Mouse (Mus musculus) heart, embryonic 16.5 days (tissue): ENCODE data around the gene Ypel5. TPM values are rescaled to one million over a fixed set of nuclear protein-coding genes. Genes with fewer than 3 reads are reported as not detected.

Experiments used
- ATAC-seq: fragments of 200-750 bp; cut with Nextera tagmentation; replicated peaks from 2 replicates; pipeline ENCODE4 v1.8.0; 2017; ENCODE audit warnings: moderate number of reproducible peaks; ENCODE audit not compliant: insufficient read depth, low FRiP score; ENCODE audit errors: extremely low read depth
- H3K27ac ChIP-seq: fragments of 300-500 bp; sonication (generic); 2 replicates; pipeline ENCODE4 v1.5.1; 2014; ENCODE audit warnings: mild to moderate bottlenecking, low read length, control low read depth, moderate library complexity
- H3K27me3 ChIP-seq: fragments of 300-500 bp; sonication (generic); 2 replicates; pipeline ENCODE4 v1.6.1; 2014; ENCODE audit warnings: low read length, mixed read lengths; ENCODE audit not compliant: control insufficient read depth, insufficient read depth
- H3K36me3 ChIP-seq: fragments of 300-500 bp; sonication (generic); 2 replicates; pipeline ENCODE4 v1.6.1; 2014; ENCODE audit not compliant: control insufficient read depth, insufficient read depth
- H3K4me1 ChIP-seq: fragments of 300-500 bp; sonication (generic); 2 replicates; pipeline ENCODE4 v1.6.1; 2014; ENCODE audit warnings: low read length, mixed read lengths; ENCODE audit not compliant: control insufficient read depth, insufficient read depth
- H3K4me2 ChIP-seq: fragments of 300-500 bp; sonication (generic); 2 replicates; pipeline ENCODE4 v1.6.1; 2014; ENCODE audit warnings: low read depth, mild to moderate bottlenecking, control low read depth, low read length
- H3K4me3 ChIP-seq: fragments of 300-500 bp; sonication (generic); 2 replicates; pipeline ENCODE4 v1.5.1; 2014; ENCODE audit warnings: mild to moderate bottlenecking, control low read depth, low read length
- H3K9ac ChIP-seq: fragments of 300-500 bp; sonication (generic); 2 replicates; pipeline ENCODE4 v1.6.1; 2014; ENCODE audit warnings: low read length, control low read depth
- H3K9me3 ChIP-seq: fragments of 300-500 bp; sonication (generic); replicated peaks from 2 replicates; pipeline ENCODE4 v1.6.1; 2016; ENCODE audit warnings: low read length; ENCODE audit not compliant: control insufficient read depth
- WGBS: fragments of 180-500 bp; shearing (Covaris S2); extraction: QIAGEN DNeasy Blood & Tissue Kit; methylation state at CpG from one replicate; pipeline ENCODE4 v1.1.7; 2014; 5-methylcytosine and 5-hydroxymethylcytosine counted together
- polyA plus RNA-seq: library from polyadenylated mRNA; unstranded; fragments of >200 nt; fragmentation: Nextera tagmentation; extraction: Ambion mirVana; gene quantifications from 2 replicates; pipeline ENCODE4 v1.2.1, GENCODE M21; 2015

Ypel5 gene
- polyA plus RNA-seq, 1 experiment from 2014 or later: 69.8 TPM

DNA sequence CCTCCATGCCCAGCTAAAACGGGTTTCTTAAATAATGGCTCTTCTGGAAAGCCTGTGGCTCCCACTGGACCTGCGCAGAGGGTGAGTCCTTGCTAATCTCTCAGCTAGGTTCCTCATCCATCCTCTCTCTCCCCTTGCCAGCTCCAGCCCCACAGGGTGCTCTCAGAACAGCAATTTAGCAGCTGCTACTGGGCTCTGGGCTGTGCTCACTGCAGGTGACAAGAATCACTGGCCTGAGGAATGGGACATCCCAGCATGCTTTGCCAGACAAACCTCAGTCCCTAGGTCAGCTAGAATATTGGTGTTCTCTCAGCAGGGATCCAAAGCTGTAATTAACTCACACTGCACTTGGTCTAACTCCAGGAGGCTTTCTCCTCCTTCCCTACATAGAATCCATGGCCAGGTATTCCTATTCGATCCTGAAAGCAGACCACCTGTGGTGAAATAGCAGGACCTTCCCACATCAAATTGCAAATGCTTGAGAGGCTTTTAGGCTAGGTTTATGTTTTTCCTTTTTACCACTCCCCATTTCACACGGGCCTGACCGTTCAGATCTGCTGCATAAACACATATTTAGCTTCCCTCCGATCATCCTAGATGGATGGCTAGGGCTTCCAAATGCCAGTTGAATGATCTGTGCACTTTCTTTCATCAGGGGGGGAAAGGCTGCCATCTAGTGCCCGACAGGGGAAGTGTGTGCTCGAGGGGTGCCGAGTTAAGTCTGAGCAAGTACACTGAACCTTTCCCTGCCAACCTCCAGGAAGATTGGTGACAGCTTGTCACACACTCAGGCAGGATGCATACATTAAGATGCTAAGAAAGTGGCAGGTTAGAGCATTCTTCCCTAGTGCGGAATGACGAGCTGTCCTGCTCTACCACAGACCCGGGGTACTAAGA, 22.6 kb upstream of the Ypel5 start:
- H3K9ac ChIP-seq: no peak overlapping the region
- H3K36me3 ChIP-seq: no peaks in the 10 kb centered on the region
- ATAC-seq: peak; percentile 55; the same call in 1 of the 2 replicates
- H3K9me3 ChIP-seq: no peaks in the 10 kb centered on the region
- no peak overlapping the region for H3K4me3 ChIP-seq
- H3K4me2 ChIP-seq: no peak overlapping the region
- H3K4me1 ChIP-seq: 0 out of 2 replicates have a peak, but pooled peaks cover 2% of the 10 kb centered on the region
- H3K27me3 ChIP-seq: no peaks in the 10 kb centered on the region
- H3K27ac ChIP-seq: no peak overlapping the region
- WGBS: 14% methylated on average over 12 of the region's 12 CpGs

DNA sequence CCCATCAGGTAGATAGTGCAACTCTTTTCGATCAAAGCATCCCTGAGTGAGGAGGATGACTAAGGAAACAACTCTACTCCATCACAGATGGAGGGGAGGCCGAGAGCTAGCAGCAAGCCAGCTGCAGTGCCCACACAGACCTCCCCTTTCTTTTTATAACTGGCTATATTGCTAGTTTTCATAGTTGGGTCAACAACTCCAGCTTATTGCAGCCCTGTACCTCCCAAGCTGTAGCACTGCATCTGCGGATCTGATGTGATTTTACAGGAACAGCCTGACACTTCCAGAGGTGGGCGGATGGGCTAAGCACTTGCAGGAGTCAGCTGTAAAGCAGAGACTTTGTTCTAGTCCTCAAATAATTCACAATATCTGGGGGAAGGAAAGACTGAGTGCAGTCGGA, 18.7 kb upstream of the Ypel5 start:
- Histone ChIP-seq H3K27ac (no peak overlapping the region), H3K36me3 (no peaks in the 10 kb centered on the region), H3K27me3 (no peaks in the 10 kb centered on the region), H3K4me2 (no peak overlapping the region), H3K9me3 (no peaks in the 10 kb centered on the region), H3K9ac (no peak overlapping the region), H3K4me3 (no peak overlapping the region), H3K4me1 (peaks cover 9% of the 10 kb centered on the region)
- no peak for ATAC-seq
- 81% methylated on average over 5 of the region's 5 CpGs for WGBS

DNA sequence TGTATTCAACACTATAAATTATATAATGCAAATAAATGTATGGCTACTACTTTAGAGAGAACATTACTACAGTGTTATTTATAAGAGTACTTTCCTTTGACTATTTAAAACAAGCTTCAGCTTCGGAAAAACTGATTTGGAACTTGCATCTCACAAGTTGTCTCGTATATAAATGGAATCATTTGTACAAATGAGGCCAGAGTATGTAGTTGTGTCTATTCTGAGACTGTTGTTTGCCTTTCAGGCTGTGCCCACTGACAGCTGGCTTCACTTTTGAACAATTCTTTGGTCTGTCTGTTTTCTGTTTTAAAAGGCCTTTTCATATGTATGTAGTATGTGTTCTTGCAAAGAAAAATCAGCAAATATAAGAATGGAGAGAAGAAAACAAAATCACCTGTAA, 16.5 kb upstream of the Ypel5 start:
- 57% methylated on average over 2 of the region's 2 CpGs for WGBS
- ATAC-seq: no peak

DNA sequence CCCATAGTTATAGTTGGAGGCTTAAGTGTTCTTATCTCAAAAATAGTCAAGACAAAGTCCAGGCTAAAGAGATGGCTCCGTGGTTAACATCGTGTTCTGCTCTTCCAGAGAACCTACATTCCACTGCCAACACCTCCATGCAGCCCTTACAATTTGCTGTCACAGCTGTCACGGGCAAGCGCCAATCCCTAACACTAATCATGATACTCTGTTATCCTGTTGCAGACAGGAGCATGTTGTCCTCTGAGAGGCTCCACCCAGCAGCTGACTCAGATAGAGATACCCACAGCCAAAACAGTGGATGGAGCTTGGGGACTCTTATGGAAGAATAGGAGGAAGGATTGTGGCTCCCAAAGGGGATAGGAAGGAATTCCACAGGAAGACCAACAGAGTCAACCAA, 15.8 kb upstream of the Ypel5 start:
- peak overlapping the region; percentile 53 for H3K27ac ChIP-seq
- H3K36me3 ChIP-seq: no peaks in the 10 kb centered on the region

More for the DNA sequence above, 16.5 kb upstream of the Ypel5 start:
- Histone ChIP-seq H3K4me3 (no peak overlapping the region), H3K9me3 (no peaks in the 10 kb centered on the region), H3K9ac (no peak overlapping the region), H3K4me2 (no peak overlapping the region), H3K36me3 (no peaks in the 10 kb centered on the region), H3K4me1 (peaks cover 7% of the 10 kb centered on the region), H3K27ac (no peak overlapping the region), H3K27me3 (no peaks in the 10 kb centered on the region)

DNA sequence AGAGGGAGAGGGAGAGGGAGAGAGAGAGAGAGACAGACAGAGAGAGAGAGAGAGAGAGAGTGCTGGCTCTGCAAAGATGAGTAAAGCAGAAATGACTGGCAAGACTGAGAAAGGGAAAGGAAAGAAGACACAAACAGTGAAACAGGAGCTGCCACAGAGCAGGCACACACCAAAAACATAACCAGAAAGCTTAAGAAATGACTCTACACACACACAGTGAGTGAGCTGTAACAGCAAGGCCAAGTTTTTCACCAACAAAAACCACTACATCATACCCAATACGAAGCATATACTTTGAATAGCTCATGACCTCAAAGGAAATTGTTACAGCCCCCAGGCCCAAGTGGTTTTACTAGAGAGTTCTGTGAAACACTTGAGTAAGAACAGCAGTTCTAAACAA, 14.3 kb upstream of the Ypel5 start:
- 41% methylated on average over 1 of the region's 1 CpGs for WGBS
- Histone ChIP-seq H3K9me3 (no peaks in the 10 kb centered on the region), H3K4me3 (no peak overlapping the region), H3K27ac (no peak overlapping the region), H3K9ac (no peak overlapping the region), H3K4me2 (no peak overlapping the region), H3K27me3 (no peaks in the 10 kb centered on the region), H3K36me3 (no peaks in the 10 kb centered on the region), H3K4me1 (peaks cover 7% of the 10 kb centered on the region)
- ATAC-seq: no peak

More for the DNA sequence above, 15.8 kb upstream of the Ypel5 start:
- no peak overlapping the region for H3K4me2 ChIP-seq
- H3K4me1 ChIP-seq: peaks cover 7% of the 10 kb centered on the region
- no peaks in the 10 kb centered on the region for H3K27me3 ChIP-seq
- ATAC-seq: no peak; the same call in 1 of the 2 replicates
- no peak overlapping the region for H3K4me3 ChIP-seq
- no peaks in the 10 kb centered on the region for H3K9me3 ChIP-seq
- H3K9ac ChIP-seq: no peak overlapping the region
- 11% methylated on average over 4 of the region's 4 CpGs for WGBS

DNA sequence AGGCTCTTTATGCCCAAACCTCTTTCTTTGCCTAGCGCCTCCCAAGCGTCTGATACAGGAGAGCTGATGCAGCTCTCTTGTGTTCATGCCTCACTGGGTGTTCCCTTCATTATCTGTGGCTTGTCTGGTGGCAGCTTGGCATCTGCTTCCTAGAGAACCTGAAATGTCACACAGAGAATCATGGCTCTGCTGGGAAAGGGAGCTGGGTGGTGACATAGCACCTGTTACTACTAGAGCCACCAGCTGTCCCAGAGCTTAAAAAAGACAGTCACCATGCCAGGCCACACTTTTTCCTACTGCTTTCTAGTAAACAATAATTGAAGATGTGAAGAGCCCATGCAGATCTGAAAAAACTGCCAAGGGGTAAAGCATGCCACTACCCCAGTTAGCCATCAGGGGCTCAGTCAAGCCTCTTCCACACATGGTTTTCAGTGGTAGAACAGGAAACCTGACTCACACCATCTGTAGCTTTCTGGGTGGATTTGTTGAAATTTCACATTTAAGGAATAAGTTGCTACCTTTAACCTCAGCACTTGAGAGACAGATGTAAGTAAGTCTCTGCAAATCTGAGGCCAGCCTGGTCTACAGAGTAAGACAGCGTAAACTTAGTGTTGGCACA, 9.2 kb upstream of the Ypel5 start:
- no peak overlapping the region for H3K27ac ChIP-seq
- WGBS: 78% methylated on average over 3 of the region's 3 CpGs
- no peaks in the 10 kb centered on the region for H3K36me3 ChIP-seq
- H3K27me3 ChIP-seq: no peaks in the 10 kb centered on the region
- H3K4me1 ChIP-seq: peaks cover 11% of the 10 kb centered on the region
- ATAC-seq: no peak
- H3K4me2 ChIP-seq: no peak overlapping the region
- H3K4me3 ChIP-seq: no peak overlapping the region
- no peak overlapping the region for H3K9ac ChIP-seq
- H3K9me3 ChIP-seq: no peaks in the 10 kb centered on the region

DNA sequence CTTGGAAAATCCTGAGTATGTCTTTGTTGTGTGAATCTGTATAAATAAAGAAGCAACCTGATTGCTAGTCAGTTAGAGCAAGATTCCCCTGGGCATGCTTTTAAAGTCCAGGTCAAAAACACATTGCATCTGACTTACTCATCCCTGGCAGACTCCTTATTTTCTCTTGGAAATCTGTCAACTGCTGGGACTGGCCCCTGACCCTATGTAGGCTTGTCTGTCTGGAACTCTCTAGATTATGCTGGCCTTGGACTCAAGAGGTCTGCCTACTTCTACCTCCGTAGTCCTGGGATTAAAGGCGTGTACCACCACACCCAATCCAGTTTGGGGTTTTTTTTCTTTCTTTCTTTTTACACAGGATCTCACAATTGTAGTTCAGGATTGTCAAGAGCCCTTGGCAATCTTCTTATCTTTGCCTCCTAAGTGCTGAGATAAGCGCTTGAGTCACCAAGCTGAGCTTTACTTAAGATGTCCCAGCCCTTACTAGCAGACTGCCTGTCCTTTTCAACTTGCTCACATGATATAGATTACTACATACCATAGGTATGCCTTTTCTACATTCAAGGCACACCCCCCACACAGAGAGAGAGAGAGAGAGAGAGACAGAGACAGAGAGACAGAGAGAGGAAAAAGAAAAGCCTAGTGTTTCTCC, 8.1 kb upstream of the Ypel5 start:
- Histone ChIP-seq H3K27ac (no peak overlapping the region), H3K9me3 (no peaks in the 10 kb centered on the region), H3K9ac (no peak overlapping the region), H3K4me3 (no peak overlapping the region), H3K4me1 (peaks cover 11% of the 10 kb centered on the region), H3K36me3 (no peaks in the 10 kb centered on the region), H3K27me3 (no peaks in the 10 kb centered on the region), H3K4me2 (no peak overlapping the region)
- peak; percentile 41; the same call in 1 of the 2 replicates for ATAC-seq
- WGBS: 29% methylated on average over 3 of the region's 3 CpGs

DNA sequence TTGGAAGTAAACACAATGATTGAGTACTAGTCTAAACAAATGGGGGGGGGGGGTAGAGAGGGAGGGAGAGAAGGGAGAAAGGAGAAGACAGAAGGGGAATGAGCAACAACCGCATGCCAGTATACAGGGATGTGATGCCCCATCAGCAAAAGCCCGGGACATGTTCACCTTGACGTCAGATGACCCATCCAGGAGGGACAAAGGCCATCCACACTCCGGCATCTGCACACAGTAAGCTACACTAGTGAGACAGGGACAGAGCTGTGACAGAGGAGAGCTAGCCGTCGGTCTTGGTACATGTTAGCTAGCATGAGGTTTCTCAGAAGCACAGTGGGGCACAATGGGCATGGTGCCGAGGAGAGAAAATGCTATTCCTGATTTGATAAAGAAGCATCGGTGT, 7.6 kb upstream of the Ypel5 start:
- H3K4me2 ChIP-seq: no peak overlapping the region
- no peaks in the 10 kb centered on the region for H3K36me3 ChIP-seq
- H3K4me1 ChIP-seq: peaks cover 11% of the 10 kb centered on the region
- no peak overlapping the region for H3K4me3 ChIP-seq
- no peaks in the 10 kb centered on the region for H3K9me3 ChIP-seq
- WGBS: 48% methylated on average over 8 of the region's 8 CpGs
- H3K9ac ChIP-seq: no peak overlapping the region
- H3K27ac ChIP-seq: no peak overlapping the region
- no peaks in the 10 kb centered on the region for H3K27me3 ChIP-seq
- ATAC-seq: no peak
